Mouse (Mus musculus) gastrocnemius, adult 8-10 months (tissue): ENCODE results near the gene Rras2. TPM values are rescaled to one million over a fixed set of nuclear protein-coding genes. Genes with fewer than 3 reads are reported as not detected.

Experiments used
- DNase-seq, 2 experiments: peaks; one replicate each; pipeline ENCODE4 v3.0.0; 2022; ENCODE audit warnings: low spot score in 2 of 2
- total RNA-seq, 4 experiments: library from RNA; stranded (reverse); gene quantifications; 2 replicates each; pipeline ENCODE4 v1.2.4; 2022

The Rras2 gene
- 10 to 100 TPM; 12.4 to 15.0 (median 13.6) TPM for total RNA-seq

- DNase-seq, result peak; percentile 63 to 75
Observed at GRCm38 (mm10) chr7:114117444-114117905, at the start of gene Rras2. Gene Rras2, minus strand, starts transcription at chr7:114117781.

DNA sequence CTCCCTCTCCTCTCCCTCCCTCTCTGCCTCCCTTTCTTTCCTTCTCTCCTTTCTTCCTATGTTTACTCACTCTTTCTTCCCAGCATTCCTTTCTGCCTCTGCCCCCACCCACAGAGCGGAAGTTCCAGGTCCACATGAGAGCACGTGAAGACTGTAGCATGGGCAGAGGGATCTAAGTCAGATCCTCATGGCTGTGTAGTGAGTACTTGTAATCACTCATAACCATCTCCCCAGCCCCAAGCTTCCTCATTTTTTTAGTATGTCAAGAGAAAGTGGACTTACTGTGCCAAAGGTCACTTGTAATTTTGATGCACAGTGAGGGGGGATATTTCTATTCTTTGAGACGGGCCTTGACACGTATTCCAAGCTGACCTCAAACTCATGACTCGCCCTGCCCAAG is 45.4 kb upstream of the Rras2 start:
- DNase-seq, result no peak

DNA sequence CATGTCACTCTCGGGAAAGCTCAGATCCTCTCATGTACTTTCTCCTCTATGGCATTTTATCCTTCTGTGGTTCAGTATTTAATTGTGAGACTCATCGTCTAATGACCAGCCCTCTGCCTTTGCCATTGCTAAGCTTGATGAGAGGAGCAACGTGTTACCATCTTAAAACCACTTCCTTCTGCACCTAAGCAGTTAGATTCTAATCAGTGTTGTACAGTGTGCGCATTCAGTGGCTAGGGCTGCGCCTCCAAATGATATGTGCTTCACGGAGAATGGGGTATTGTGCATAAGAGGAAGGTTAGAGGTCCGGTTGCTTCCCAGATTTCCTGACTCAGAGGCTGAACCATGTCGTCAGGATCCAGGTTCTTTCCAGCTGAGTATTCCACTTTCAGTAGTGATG is 43.5 kb upstream of the Rras2 start:
- no peak for DNase-seq

DNA sequence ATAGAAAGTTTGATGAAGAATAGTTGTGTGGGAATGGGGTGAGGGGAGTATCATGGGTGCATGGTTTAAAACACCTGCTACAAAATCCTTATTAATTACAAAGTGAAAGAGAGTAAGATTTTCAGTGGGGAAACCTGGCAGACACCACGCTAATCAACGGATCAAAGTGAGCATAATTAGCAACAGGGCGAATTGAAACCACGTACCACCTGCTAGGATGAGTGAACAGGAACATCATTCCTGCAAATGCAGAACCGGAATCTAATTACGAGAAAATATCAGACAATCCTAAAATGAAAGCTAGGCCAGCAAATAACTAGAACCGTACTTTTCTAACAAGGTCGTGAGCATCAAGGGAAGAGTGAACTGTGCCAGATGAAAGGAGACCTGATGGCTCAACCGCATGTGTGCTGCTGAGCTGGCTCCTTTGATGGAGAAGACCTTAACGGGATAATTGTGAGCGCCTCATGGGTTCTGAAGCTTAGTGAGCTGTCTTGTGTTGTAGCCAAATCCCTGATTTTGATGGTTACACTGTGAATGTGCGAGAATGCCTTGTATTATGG is 40.2 kb upstream of the Rras2 start:
- DNase-seq, result no peak

GRCm38 (mm10) chr7:114156364-114156763 is 38.8 kb upstream of the Rras2 start:
- no peak for DNase-seq

GRCm38 (mm10) chr7:114155053-114155865 is 37.7 kb upstream of the Rras2 start:
- DNase-seq, result no peak

DNA sequence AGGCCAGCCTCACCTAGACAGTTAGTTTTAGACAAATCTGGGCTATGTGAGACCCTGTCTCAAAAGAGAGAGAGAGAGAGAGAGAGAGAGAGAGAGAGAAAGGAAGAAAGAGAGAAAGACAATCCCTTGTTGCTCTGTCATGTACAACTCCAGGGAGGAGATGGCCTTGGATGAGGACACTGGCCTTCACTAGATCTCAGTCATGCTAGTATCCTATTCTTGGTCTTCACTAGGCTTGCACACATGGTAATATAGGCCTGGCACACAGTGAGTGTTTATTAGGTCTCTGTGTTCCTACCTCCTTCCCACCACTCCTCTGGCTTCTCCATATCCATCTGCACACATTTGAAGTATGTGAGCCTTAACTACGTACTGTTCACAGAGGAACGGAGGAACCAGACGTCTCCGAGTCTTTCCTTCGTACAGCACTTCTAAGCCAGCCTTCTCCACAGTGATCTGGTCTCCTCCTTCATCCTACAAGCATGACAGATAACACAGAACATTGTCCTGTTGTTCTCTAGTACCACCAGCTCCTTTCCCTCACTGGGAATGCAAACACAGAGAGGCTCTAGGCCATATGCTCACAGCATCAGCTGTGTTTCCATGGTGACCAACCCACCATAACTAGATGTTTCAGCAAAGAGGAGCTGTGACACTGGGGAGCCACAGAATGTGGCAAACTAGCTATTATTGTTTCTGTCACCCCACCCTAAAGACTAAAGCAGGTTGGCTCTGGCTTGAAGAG is 33.6 kb upstream of the Rras2 start:
- DNase-seq, result no peak

GRCm38 (mm10) chr7:114149564-114149963 is 32.0 kb upstream of the Rras2 start:
- DNase-seq, result no peak

DNA sequence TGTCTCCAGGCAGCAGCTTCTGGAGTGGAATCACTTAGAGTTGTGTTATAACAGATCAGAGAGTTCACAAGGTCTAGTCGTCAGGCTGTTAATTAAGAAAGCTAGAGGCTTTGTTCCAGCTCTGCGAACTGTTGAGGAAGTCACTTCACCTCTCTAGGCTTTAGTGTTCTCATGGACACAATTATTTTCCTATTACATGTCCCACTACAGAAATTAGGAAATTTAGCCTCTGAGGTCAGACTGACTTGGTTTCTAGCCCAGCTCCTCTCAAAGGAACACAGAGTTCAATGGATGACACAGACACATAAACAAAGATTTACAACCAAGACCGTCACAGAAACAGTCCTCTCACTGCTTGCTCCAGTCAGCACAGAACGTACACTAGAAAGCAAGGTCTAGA is 31.6 kb upstream of the Rras2 start:
- no peak for DNase-seq

DNA sequence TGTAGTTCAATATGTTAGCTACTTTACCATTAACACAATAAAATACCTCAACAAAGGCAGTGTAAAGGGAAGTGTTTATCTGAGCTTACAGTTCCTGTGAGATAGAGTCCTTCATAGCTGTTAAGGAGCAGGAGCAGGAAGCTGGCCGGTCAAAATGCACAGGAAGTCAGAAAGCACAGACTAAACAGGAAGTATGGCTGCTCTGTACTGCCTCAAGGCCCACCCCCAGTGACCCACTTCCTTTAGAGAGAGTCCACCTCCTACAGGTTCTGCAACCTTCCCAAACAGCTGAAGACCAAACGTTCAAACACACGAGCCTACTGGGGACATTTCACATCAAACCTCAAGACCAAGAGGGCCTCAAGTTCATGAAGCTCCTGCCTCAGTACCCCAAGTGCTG is 28.3 kb upstream of the Rras2 start:
- no peak for DNase-seq

DNA sequence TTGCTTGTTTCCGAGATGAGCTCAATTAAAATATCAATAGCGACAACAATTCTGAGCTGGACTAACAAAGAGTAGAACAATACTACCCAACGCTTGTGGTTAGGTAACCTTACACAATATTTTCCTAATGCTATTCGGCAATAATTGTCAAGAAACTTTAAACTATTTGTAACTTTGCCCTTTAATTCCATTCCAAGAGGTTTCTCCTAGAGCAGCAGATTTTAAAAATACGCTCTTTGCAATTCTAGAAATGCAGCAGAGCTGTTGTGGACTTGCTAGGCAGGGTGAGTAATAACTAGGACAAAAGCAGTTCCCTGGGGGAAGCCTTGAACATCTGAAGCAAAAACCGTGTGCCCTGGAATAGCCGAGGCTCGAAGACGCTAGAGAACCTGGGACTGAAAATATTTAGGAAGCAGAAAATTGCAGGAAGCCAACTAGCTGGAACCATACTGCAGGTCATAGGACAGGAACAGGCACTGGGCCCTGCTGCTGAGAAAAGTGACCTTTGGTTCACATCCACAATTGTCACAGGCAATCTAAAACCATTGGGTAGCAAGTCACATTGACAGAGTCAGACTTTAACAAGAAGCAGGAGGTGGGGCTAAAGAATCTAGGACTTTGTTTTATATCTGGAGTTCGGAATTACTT is 24.7 kb upstream of the Rras2 start:
- no peak for DNase-seq

DNA sequence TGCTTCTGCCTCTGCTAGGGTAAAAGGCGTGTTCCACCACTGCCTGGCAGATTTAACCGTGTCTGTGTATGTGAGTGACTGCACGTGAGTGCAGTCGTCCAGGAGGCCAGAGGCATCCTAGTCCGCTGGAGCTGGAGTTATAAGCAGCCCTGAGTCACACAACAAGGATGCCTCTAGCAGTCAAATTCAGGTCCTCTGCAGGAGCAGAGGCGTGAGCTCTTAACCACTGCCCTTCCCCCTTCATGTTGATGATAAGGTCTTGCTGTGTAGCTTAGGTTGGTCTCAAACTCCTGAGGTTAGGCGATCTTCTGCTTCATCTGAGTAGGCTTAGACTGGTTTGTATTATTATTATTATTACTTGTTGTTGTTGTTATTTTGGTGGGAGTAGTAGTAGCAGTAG is 22.4 kb upstream of the Rras2 start:
- DNase-seq, result no peak

DNA sequence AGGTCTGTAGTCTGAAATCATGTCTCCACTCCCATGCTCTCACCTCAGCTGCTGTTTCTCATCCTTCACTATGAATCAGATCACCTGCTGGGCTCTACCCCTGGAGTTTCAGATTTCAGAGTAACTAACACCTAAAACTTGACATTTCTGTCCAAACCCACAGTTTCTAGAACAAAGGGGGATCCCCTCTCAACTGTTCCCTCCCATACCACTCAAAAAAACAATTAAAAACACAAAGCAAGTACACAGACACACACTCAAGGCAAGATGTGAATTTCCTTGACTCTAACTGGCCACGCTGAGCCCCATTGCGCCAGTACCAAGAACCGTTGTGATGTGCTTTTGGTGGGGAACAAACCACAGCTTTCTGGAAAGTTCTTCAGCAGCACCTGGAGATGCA is 21.8 kb upstream of the Rras2 start:
- DNase-seq, result no peak

- DNase-seq, result no peak
Observed at GRCm38 (mm10) chr7:114138261-114138660, 20.7 kb upstream of the Rras2 start.

GRCm38 (mm10) chr7:114135166-114135565 is 17.6 kb upstream of the Rras2 start:
- DNase-seq, result no peak

- DNase-seq, result no peak
Observed at GRCm38 (mm10) chr7:114133957-114134356, 16.4 kb upstream of the Rras2 start.

DNA sequence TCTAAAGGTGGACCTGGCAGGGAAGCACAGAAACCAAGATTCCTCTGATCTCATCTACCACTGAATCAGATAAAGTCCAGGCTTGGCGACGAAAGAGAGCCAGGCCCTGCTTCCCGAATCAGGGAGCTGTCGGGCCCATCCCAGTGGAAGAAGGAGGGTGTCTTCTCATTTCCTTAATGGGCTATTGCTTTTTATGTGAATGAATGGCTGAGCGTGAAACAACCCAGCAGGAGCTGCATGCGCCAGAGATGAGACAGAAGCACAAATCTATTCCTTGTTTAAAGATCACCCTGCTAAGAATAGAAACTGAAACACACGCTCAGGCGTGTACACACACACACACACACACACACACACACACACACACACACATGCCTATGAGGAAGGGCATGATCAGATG is 14.7 kb upstream of the Rras2 start:
- no peak for DNase-seq

DNA sequence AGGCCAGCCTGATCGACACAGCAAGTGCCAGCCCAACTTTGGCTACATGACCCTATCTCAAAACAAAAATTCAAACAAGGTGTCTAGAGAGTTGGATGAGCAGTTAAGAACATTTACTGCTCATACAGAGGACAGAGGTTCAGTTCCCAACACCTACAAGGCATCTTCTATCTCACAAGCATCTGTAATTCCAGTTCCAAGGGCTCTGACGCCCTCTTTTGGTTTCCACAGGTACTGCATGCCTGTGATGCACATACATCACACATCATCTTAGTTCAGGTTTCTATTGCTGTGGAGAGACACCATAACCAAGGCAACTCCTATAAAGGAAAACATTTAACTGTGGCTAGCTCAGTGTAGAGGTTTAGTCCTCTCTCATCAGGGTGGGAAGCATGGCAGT is 11.7 kb upstream of the Rras2 start:
- no peak for DNase-seq

- DNase-seq, result no peak
Observed at GRCm38 (mm10) chr7:114118180-114118579, 599 bp upstream of the Rras2 start.

- peak; percentile 33 to 57 for DNase-seq
Observed at GRCm38 (mm10) chr7:114116711-114117351, 750 bp downstream of the Rras2 start.

- DNase-seq, result no peak
Observed at GRCm38 (mm10) chr7:114115961-114116360, 1.6 kb downstream of the Rras2 start.
